Mouse (Mus musculus) midbrain, embryonic 15.5 days (tissue): Measurements from ENCODE around the gene Ube2m. TPM values are rescaled to one million over a fixed set of nuclear protein-coding genes. Genes with fewer than 3 reads are reported as not detected.

ENCODE experiments used
- ATAC-seq: fragments of 200-750 bp; cut with Nextera tagmentation; replicated peaks from 2 replicates; pipeline ENCODE4 v1.8.0; 2017; ENCODE audit warnings: moderate TSS enrichment
- H3K27ac ChIP-seq: fragments of 300-500 bp; sonication (generic); 2 replicates; pipeline ENCODE4 v1.5.1; 2015; ENCODE audit warnings: mild to moderate bottlenecking, inconsistent platforms
- H3K27me3 ChIP-seq: fragments of 300-500 bp; sonication (generic); replicated peaks from 2 replicates; pipeline ENCODE4 v1.6.1; 2015; ENCODE audit warnings: inconsistent platforms
- H3K36me3 ChIP-seq: fragments of 300-500 bp; sonication (generic); replicated peaks from 2 replicates; pipeline ENCODE4 v1.6.1; 2015; ENCODE audit warnings: inconsistent platforms
- H3K4me1 ChIP-seq: fragments of 300-500 bp; sonication (generic); 2 replicates; pipeline ENCODE4 v1.6.1; 2015; ENCODE audit warnings: inconsistent platforms
- H3K4me2 ChIP-seq: fragments of 300-500 bp; sonication (generic); 2 replicates; pipeline ENCODE4 v1.6.1; 2015; ENCODE audit warnings: inconsistent platforms, mild to moderate bottlenecking, moderate library complexity
- H3K4me3 ChIP-seq: fragments of 300-500 bp; sonication (generic); 2 replicates; pipeline ENCODE4 v1.5.1; 2015; ENCODE audit warnings: mild to moderate bottlenecking, inconsistent platforms
- H3K9ac ChIP-seq: fragments of 300-500 bp; sonication (generic); 2 replicates; pipeline ENCODE4 v1.6.1; 2015; ENCODE audit warnings: mild to moderate bottlenecking, inconsistent platforms
- H3K9me3 ChIP-seq: fragments of 300-500 bp; sonication (generic); 2 replicates; pipeline ENCODE4 v1.6.1; 2016; ENCODE audit warnings: inconsistent platforms
- WGBS: fragments of 180-500 bp; shearing (Covaris S2); methylation state at CpG from one replicate; pipeline ENCODE4 v1.1.7; 2015; ENCODE audit warnings: mixed read lengths; 5-methylcytosine and 5-hydroxymethylcytosine counted together
- polyA plus RNA-seq: library from polyadenylated mRNA; unstranded; fragments of >200 nt; fragmentation: Nextera tagmentation; extraction: Ambion mirVana; gene quantifications from 2 replicates; pipeline ENCODE4 v1.2.1, GENCODE M21; 2015

The Ube2m gene
- polyA plus RNA-seq, 1 experiment from 2014 or later = 141 TPM

- H3K4me3 ChIP-seq = no peak overlapping the region
- no peak overlapping the region for H3K9ac ChIP-seq
- WGBS = 87% methylated on average over 7 of the region's 7 CpGs
- no peaks in the 10 kb centered on the region for H3K9me3 ChIP-seq
- no peak overlapping the region for H3K27ac ChIP-seq
- no peak for ATAC-seq
- no peak overlapping the region for H3K4me2 ChIP-seq
- H3K27me3 ChIP-seq = no peaks in the 10 kb centered on the region
- peaks cover 42% of the 10 kb centered on the region for H3K4me1 ChIP-seq
- H3K36me3 ChIP-seq = peaks cover 65% of the 10 kb centered on the region
These were observed 5.5 kb downstream of the Ube2m start for GRCm38 (mm10) chr7:13032541-13032940.

- 83% methylated on average over 2 of the region's 2 CpGs for WGBS
- Histone ChIP-seq H3K27me3 (no peaks in the 10 kb centered on the region), H3K4me3 (no peak overlapping the region), H3K4me2 (no peak overlapping the region), H3K36me3 (peaks cover 68% of the 10 kb centered on the region), H3K27ac (peak overlapping the region; percentile 34; the same call in 1 of the 2 replicates), H3K9me3 (no peaks in the 10 kb centered on the region), H3K9ac (no peak overlapping the region), H3K4me1 (peaks cover 42% of the 10 kb centered on the region)
- ATAC-seq = no peak
These were observed 6.1 kb downstream of the Ube2m start for GRCm38 (mm10) chr7:13031983-13032382.

- WGBS = 68% methylated on average over 5 of the region's 5 CpGs
These were observed 7.0 kb downstream of the Ube2m start for GRCm38 (mm10) chr7:13031069-13031468.

GRCm38 (mm10) chr7:13028986-13029385 is 9.1 kb downstream of the Ube2m start:
- ATAC-seq = no peak
- peaks cover 34% of the 10 kb centered on the region for H3K4me1 ChIP-seq
- H3K4me2 ChIP-seq = no peak overlapping the region
- no peak overlapping the region for H3K9ac ChIP-seq
- H3K4me3 ChIP-seq = no peak overlapping the region
- H3K36me3 ChIP-seq = peaks cover 60% of the 10 kb centered on the region
- no peak overlapping the region for H3K27ac ChIP-seq
- no peaks in the 10 kb centered on the region for H3K9me3 ChIP-seq
- no peaks in the 10 kb centered on the region for H3K27me3 ChIP-seq
- 88% methylated on average over 4 of the region's 4 CpGs for WGBS

More at GRCm38 (mm10) chr7:13031069-13031468, 7.0 kb downstream of the Ube2m start:
- Histone ChIP-seq H3K9me3 (no peaks in the 10 kb centered on the region), H3K4me2 (no peak overlapping the region), H3K9ac (no peak overlapping the region), H3K4me3 (no peak overlapping the region), H3K4me1 (peaks cover 42% of the 10 kb centered on the region), H3K27ac (no peak overlapping the region), H3K27me3 (no peaks in the 10 kb centered on the region), H3K36me3 (peaks cover 67% of the 10 kb centered on the region)
- ATAC-seq = no peak

- H3K4me2 ChIP-seq = peak overlapping the region; percentile 97
- peaks cover 37% of the 10 kb centered on the region for H3K36me3 ChIP-seq
- peak overlapping the region; percentile 85 for H3K9ac ChIP-seq
- H3K4me3 ChIP-seq = peak overlapping the region; percentile 86
- H3K9me3 ChIP-seq = no peaks in the 10 kb centered on the region
- 24% methylated on average over 4 of the region's 4 CpGs for WGBS
- H3K27me3 ChIP-seq = no peaks in the 10 kb centered on the region
- no peak for ATAC-seq
- H3K27ac ChIP-seq = peak overlapping the region; percentile 99; the same call in 1 of the 2 replicates
- H3K4me1 ChIP-seq = peaks cover 33% of the 10 kb centered on the region
These were observed 12.5 kb downstream of the Ube2m start for GRCm38 (mm10) chr7:13025511-13026112.

GRCm38 (mm10) chr7:13024805-13025204 is 13.3 kb downstream of the Ube2m start:
- Histone ChIP-seq H3K36me3 (peaks cover 28% of the 10 kb centered on the region), H3K9ac (peak overlapping the region; percentile 85), H3K4me3 (peak overlapping the region; percentile 86), H3K27me3 (no peaks in the 10 kb centered on the region), H3K4me2 (peak overlapping the region; percentile 97), H3K9me3 (no peaks in the 10 kb centered on the region), H3K4me1 (peaks cover 33% of the 10 kb centered on the region), H3K27ac (peak overlapping the region; percentile 99)
- WGBS = 1% methylated on average over 31 of the region's 44 CpGs
- peak; percentile 70 for ATAC-seq

GRCm38 (mm10) chr7:13023928-13024731 is 13.9 kb downstream of the Ube2m start:
- peak overlapping the region; percentile 86 for H3K4me3 ChIP-seq
- peak overlapping the region; percentile 97 for H3K4me2 ChIP-seq
- H3K27me3 ChIP-seq = no peaks in the 10 kb centered on the region
- H3K9ac ChIP-seq = peak overlapping the region; percentile 85
- H3K4me1 ChIP-seq = peaks cover 33% of the 10 kb centered on the region
- ATAC-seq = peak; percentile 92
- peak overlapping the region; percentile 99 for H3K27ac ChIP-seq
- under 1% methylated on average over 80 of the region's 95 CpGs for WGBS
- H3K9me3 ChIP-seq = no peaks in the 10 kb centered on the region
- H3K36me3 ChIP-seq = peaks cover 22% of the 10 kb centered on the region

GRCm38 (mm10) chr7:13022773-13023535 is 15.1 kb downstream of the Ube2m start:
- peak; percentile 35 for ATAC-seq
- H3K4me3 ChIP-seq = peak overlapping the region; percentile 86
- peak overlapping the region; percentile 53 for H3K9ac ChIP-seq
- H3K27me3 ChIP-seq = no peaks in the 10 kb centered on the region
- peak overlapping the region; percentile 99 for H3K27ac ChIP-seq
- peaks cover 10% of the 10 kb centered on the region for H3K36me3 ChIP-seq
- peaks cover 33% of the 10 kb centered on the region for H3K4me1 ChIP-seq
- no peaks in the 10 kb centered on the region for H3K9me3 ChIP-seq
- 3% methylated on average over 31 of the region's 31 CpGs for WGBS
- H3K4me2 ChIP-seq = peak overlapping the region; percentile 97

GRCm38 (mm10) chr7:13015217-13015616 is 22.9 kb downstream of the Ube2m start:
- WGBS = 92% methylated on average over 1 of the region's 1 CpGs
- no peak overlapping the region for H3K4me2 ChIP-seq
- ATAC-seq = no peak
- no peaks in the 10 kb centered on the region for H3K36me3 ChIP-seq
- no peak overlapping the region for H3K4me3 ChIP-seq
- H3K9me3 ChIP-seq = no peaks in the 10 kb centered on the region
- no peaks in the 10 kb centered on the region for H3K27me3 ChIP-seq
- H3K9ac ChIP-seq = no peak overlapping the region
- H3K4me1 ChIP-seq = peaks cover 6% of the 10 kb centered on the region
- no peak overlapping the region for H3K27ac ChIP-seq

- no peak overlapping the region for H3K4me2 ChIP-seq
- no peak for ATAC-seq
- no peaks in the 10 kb centered on the region for H3K36me3 ChIP-seq
- H3K4me1 ChIP-seq = peaks cover 8% of the 10 kb centered on the region
- H3K9me3 ChIP-seq = no peaks in the 10 kb centered on the region
- H3K27ac ChIP-seq = no peak overlapping the region
- WGBS = 43% methylated on average over 6 of the region's 6 CpGs
- no peak overlapping the region for H3K9ac ChIP-seq
- no peak overlapping the region for H3K4me3 ChIP-seq
- H3K27me3 ChIP-seq = no peaks in the 10 kb centered on the region
These were observed 23.7 kb downstream of the Ube2m start for GRCm38 (mm10) chr7:13014275-13014839.

- Histone ChIP-seq H3K9ac (no peak overlapping the region), H3K27me3 (no peaks in the 10 kb centered on the region), H3K27ac (no peak overlapping the region), H3K36me3 (no peaks in the 10 kb centered on the region), H3K4me1 (peaks cover 11% of the 10 kb centered on the region), H3K9me3 (no peaks in the 10 kb centered on the region), H3K4me2 (no peak overlapping the region), H3K4me3 (no peak overlapping the region)
- no peak for ATAC-seq
- WGBS = 68% methylated on average over 4 of the region's 4 CpGs
These were observed 24.4 kb downstream of the Ube2m start for GRCm38 (mm10) chr7:13013671-13014070.
